Mouse (Mus musculus) large intestine, adult 2 months (tissue): Measurements from ENCODE around the gene Ccl11. TPM values are rescaled to one million over a fixed set of nuclear protein-coding genes. Genes with fewer than 3 reads are reported as not detected.
A peak's percentile ranks its signal among the peaks of the same experiment; 100 is the strongest.

Experiments
- DNase-seq: peaks from one replicate; pipeline ENCODE4 v3.0.0-alpha.2; 2012; ENCODE audit warnings: low read depth, low spot score
- WGBS: fragments of 180-500 bp; shearing (Covaris S2); methylation state at CpG from one replicate; pipeline ENCODE4 v1.1.7; 2018; 5-methylcytosine and 5-hydroxymethylcytosine counted together
- polyA plus RNA-seq: library from polyadenylated mRNA; depleted of rRNA; stranded (reverse); fragments of >200 nt; gene quantifications from 2 replicates; pipeline ENCODE4 v1.2.3, GENCODE M21; 2012

Gene Ccl11
- polyA plus RNA-seq, 1 experiment = 14.8 TPM

DNA sequence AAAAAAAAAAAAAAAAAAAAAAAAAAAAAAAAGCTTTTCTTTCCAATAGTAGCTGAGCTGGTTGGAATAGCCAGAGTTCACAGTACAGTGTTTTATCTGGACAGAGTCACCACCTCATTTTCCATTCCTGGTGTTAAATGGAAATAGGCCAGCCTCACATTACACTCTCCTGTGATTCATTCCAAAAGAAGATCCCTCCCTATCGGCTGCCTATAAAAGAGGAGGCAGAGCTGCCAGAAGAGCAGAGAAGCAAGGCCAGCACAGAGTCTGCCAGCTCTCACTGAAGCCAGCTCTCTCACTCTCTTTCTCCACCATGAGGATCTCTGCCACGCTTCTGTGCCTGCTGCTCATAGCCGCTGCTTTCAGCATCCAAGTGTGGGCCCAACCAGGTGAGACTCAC, 12.2 kb upstream of the Ccl11 start, which contains the start of gene Ccl7:
Gene Ccl7 (plus strand): TSS at position 242 of the 400 bp plus-strand sequence.
- 62% methylated on average over 3 of the region's 3 CpGs for WGBS
- no peak for DNase-seq

DNA sequence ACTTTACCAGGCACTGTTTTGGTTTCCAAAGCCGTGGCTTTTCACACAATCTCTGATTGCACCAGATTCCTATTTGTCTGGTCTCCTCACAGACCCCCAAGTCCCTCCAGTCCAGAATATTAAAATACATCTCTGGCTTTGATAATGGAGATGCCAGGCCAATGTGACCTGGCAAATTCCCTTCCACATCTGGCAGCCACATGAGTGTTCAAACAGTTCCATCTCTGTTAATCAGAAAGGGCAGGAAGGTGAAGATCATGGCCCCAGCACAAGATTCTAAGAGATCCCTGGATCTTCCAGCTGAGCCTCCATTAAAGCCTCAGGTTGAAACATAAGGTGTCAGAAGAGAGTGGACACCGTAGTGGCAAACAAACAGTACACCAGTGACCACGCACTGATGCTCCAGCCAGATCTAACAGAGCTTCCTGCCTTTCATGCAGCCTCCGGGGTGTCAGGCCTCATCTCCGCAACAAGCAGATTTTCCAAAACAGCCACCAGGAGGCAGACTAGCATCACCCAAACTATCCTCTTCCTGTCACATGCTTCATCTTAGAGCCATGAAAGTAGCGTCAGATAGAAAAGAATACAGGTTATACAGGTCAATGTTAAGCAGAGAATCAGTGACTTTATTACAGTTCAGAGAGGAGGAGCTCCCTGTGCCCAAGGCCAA, 9.7 kb upstream of the Ccl11 start:
- DNase-seq = peak; percentile 36
- 35% methylated on average over 6 of the region's 6 CpGs for WGBS

DNA sequence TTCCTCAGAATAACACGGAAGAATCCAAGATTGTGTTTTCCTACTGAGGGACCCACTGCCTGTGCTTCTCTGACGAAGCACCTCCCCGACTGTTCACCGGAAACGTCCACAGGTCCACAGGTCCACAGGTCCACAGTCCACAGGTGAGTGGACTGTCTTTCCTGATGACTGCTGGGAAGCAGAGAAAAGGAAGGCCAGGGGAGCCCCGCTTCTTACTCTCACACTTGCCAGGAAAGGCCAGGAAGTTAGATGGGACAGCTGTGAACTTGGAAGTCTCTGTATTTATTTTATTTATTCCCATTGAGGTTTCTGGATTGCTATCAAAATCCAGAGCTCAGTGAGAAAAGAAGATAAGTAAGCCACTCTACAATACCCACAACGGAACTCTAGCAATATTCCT, 3.8 kb upstream of the Ccl11 start:
- no peak for DNase-seq
- 69% methylated on average over 7 of the region's 7 CpGs for WGBS

DNA sequence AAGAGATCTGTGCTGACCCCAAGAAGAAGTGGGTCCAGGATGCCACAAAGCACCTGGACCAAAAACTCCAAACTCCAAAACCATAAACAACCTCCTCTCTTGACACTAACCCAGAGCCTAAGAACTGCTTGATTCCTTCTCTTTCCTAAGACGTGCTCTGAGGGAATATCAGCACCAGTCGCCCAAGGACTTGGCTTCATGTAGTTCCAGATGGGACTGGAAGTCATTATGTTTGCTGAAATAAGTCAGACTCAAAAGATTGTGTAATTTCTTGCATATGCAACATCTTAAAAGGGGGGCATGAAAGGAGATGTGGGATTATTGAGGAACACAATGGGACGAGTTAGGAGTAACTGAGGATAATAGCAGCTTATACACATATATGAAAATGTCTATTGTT, 4.6 kb downstream of the Ccl11 start:
- DNase-seq = no peak
- 66% methylated on average over 3 of the region's 3 CpGs for WGBS

DNA sequence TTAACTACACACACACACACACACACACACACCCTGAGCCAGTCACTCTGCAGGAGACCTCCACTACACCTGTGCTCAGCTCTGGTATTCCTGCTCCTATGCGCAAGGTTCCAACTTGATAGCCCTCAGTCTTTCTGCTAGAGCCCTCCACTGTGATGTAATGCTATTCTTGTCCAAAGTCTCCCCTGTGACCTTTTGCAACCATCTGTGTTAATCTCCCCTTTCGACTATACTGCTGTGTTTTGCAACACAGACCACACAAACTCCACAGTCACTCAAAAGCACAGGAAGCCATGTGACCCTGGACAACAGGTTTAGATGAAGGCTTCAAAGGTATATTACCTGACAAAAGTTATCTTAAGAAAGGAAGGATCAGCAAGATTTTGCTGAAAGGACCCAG, 5.8 kb downstream of the Ccl11 start:
- 73% methylated on average over 2 of the region's 2 CpGs for WGBS

DNA sequence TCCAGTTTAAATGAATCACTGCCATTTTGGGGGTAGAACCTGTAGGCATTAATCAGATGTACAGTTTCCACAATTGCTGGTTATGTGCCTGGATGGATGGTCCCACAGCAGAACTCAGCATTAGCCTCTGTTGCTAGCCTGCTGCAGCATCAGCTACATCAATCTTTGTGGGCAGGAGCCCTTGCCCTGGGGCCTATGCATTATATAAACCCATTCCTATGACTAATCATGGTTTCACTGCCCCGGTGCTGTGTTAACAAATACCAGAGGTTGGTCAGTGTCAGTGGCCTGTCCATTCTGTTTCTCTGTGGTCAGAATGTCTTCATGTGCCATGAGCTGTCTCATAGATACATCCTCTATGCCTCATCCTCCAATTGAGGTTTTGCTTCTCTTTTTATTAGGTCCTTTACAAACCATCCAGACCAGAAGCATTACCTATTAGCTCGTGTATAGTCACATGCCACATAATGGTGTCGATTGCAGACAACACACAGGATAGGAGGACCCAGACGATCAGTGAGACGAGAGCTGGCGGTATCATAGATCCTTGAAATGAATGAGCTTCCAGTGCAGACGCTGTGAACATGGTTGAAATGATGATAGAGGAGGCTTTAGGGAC, 9.4 kb downstream of the Ccl11 start:
- no peak for DNase-seq
- WGBS = 80% methylated on average over 7 of the region's 7 CpGs

More for the DNA sequence above, 5.8 kb downstream of the Ccl11 start:
- DNase-seq = no peak

DNA sequence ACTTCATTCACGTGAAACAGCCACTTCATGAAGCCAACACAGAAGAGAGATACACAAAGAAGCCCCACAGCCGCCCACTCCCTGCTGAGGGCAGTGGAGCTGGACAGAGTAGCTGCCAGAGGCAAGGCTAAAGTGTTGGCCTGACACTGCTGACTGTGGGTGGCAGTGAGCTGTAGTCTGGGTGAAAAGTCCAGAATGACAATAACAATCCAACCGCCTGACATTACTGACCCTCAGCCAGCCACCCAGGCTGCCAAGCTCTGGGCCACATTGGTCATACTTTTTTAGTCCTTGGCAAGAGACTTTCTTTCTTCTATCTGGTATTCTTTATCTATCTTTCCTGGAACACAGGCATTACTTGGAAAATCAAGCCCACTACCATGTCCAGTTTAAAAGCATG, 13.5 kb downstream of the Ccl11 start:
- WGBS = 69% methylated on average over 3 of the region's 3 CpGs
- DNase-seq = no peak

DNA sequence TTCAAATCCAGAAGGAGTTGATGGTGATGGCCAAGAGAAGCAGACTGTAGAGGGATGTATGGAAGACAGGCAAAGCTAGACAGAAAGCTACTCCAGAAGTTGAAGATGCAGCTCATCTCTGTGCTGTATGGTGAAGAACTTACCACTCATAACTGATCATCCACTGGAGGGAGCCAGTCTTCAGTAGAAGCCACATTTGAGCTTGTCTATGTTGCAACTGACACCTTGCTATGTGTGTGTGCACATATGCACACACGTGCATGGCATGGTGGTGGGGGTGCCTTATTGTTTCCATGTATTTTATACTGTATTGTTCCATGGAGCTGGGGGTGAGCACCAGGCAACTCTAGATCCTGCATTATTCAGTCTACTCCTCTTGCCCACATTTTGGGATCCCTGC, 14.8 kb downstream of the Ccl11 start:
- no peak for DNase-seq
- 56% methylated on average over 1 of the region's 1 CpGs for WGBS

DNA sequence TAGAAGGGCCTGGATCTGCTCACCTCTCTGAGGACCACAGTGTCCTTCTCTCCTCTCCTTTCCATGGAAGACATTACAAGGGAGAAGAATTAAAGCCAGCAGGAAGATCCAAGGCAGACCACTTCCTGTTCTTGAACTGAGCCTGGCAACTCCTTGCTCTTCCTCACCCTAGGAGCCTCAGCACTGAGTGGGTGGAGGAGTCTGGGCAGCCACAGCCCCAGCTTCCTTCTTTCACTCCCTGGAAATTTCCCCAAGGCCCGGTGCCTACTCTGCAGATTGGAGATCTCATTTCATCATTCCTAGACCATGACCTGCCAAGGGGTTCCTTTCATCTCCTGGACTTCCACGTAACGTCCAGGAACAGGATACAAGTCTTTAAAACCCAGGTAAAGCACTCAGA, 15.4 kb downstream of the Ccl11 start:
- DNase-seq = no peak
- WGBS = 64% methylated on average over 3 of the region's 3 CpGs

DNA sequence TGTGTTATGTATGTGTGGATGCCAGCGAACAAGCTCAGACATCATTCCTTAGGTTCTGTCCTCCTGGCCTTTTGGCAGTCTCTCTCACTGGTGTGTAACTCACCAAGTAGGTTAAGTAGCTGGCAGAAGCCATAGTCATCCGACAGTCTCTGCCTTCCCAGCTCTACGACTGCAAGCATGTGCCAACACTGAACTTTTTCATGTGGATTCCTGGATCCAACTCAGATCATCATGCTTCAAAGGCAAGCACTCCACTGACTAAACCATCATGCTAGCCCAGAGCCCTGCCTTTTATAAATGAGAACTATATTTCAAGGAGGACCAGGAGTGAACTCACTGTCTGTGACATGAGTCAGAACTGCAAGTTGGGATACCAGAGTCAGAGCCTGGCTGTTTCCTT, 16.1 kb downstream of the Ccl11 start:
- DNase-seq = no peak
- WGBS = 74% methylated on average over 3 of the region's 3 CpGs

DNA sequence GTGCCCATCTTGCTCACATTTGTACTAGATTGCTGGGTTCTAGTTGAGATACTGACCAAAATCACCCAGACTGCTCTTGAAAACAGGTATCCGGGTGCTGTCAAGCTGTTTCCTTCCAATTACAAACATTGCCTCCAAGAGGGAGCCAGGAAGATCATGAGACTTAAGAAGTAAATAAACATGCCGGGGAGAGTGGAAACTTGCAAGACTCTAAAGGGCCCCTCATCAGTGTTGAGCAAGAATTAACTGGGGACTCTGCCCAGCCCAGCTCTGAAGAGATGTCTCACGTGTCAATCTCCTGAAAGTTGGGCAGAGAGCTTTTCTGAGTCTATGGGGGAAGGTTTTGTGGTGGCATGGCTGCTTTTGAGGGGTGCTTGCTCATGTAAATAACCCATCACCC, 19.4 kb downstream of the Ccl11 start:
- DNase-seq = no peak
- whole genome bisulfite sequencing = 39% methylated on average over 3 of the region's 3 CpGs

DNA sequence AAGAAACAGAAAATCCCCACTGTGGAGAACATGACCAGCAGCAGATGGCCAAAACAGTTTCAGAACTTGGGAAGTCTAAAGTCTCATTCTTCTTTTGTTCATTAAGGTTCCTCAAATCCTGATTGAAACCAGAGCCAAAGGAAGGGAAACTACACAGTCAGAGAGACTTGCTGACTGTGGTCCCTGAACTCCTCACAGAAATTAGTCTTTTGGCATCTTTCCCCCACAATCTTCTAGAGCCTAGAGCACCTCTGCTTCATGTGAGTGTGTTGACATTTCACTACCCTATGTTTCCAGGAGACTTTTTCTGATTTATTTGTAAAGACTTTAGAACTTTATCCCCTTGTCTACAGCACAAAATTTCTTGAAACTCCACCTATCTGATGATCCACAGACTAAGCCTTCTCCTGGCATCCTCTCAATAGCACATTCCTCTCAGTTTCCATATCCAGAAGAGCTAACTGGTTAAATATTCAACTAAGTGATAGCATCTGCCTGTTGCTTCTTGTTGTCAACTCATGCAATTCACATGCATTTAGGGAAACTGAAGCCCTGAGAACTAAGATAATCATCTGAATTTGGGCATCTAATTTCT, 20.6 kb downstream of the Ccl11 start:
- DNase-seq = no peak

DNA sequence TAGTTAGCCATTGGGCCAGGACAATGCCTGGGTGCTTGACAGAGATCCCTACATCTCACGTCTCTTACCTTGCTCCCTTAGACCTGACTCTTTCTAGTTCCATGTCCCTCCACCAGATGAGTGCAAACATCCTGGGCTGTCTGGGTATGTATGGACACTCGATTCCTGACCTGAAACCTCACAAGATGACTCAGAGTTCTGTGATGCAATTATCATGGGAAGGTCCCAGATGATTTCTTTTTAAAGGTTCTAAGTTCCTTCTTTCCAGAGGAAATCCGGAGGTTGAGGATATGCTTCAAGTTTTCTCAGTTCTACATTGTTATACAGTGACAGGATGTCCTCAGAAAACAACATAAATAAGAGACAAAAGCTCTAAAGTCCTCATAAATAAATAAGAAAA, 23.2 kb downstream of the Ccl11 start:
- 64% methylated on average over 3 of the region's 3 CpGs for WGBS

DNA sequence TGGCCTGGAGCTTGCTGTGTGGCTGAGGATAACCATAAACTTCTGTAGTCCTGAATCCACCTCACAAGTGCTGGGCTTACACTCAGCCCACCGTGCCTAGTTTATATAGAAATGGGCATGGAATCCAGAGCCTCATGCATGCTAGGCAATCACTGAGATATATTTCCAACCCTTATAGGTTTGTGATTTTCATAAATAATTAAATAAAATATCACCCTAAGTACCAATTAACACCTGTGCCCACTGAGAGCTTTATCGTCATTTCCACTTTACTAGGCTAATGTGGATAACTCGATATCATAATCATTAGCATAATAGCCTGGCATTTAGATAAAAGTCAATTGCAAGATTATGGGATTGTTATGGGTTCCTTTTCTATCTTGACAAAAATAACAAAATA, 26.7 kb downstream of the Ccl11 start:
- DNase-seq = no peak
- 91% methylated on average over 3 of the region's 3 CpGs for WGBS

More for the DNA sequence above, 23.2 kb downstream of the Ccl11 start:
- DNase-seq = no peak

DNA sequence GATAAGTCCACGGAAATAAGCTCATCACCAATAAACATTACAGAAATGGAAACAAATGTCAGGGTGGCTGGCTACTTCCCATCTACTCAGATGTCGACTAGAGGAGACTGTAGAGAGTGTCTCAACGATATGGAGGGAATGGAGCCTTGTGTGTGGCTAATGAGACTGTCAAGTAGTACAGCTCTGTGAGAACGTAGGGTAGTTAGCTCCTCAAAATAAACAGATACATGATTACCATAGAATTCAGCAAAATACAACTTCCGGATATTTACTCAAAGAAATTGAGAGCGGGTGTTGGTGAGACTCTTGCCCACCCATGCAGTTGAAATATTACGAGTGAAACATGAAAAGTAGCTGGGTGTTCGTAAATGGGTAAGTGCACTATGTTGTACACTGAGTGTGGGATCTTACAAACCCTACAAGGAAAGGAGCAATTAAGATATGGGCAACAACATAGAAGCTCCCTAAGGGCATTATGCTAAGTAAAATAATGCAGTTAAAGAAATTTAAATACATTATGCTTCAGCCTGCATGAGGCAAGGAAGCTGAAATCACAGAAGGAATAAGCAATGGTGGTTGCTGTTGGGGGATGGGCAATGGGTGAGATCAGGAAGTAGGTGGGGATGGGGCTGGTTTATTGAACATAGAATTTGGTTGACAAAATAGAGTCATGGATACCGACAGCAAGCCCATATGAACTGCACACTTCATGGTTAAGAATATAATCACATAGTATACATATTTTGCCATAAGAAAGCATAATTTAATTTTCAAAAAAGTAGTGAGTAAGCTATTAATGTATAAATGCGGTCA, 42.1 kb downstream of the Ccl11 start:
- WGBS = 70% methylated on average over 10 of the region's 10 CpGs
- no peak for DNase-seq

DNA sequence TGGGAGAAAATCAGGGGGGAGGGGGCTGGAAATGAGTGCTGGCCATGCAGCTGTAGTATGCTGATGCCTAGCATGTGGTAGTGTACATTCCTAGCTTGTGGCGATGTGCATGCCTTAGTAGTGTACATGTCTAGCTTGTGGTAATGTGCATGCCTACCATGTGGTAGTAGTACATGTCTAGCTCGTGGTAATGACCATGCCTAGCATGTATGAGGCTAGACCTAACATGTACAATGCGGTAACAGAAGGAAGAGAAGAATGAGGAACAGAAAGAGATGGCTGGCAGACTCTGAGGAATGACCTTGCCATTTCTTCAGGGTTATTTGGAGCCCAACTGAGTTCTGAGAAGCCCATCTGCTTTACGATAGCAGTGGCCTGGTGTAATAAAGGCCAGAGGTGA, 43.5 kb downstream of the Ccl11 start:
- DNase-seq = no peak
- WGBS = 71% methylated on average over 4 of the region's 4 CpGs

DNA sequence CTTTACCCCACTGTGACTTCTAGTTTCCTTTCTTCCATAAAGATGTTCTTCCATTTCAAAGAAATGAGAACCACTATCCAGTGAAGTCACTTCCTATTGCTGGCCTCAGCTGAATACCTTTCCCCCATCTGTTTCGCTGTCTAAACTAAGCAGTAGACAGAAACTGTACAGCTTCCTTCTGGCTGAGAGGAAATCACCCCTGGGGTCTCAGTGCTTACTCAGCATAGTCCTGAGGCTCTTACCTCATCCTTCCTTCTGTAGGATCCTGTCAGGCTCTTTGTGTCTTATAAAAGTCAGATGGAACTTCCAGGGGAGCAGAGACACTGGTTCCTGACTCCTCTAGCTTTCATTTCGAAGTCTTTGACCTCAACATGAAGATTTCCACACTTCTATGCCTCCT, 43.9 kb downstream of the Ccl11 start, which contains the start of gene Ccl12:
Gene Ccl12 (plus strand): TSS at position 317 of the 400 bp plus-strand sequence.
- no peak for DNase-seq
- 48% methylated on average over 2 of the region's 2 CpGs for WGBS

DNA sequence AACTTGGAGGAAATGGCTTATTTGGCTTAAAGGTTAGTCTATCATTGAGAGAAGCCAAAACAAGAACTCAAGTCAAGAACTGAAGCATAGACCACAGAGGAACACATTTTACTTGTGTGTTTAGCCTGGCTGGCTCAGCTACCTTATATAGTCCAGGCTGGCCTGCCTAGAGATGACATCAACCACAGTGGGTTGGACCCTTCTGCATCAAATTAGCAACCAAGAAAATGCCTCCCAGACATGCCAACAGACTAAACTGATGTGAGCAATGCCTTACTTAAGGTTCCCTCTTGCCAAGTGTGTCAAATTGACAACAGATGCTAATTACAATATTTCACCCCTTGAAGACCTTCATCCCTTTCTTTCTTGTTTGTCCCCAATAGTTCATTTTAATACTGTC, 52.0 kb downstream of the Ccl11 start:
- no peak for DNase-seq

DNA sequence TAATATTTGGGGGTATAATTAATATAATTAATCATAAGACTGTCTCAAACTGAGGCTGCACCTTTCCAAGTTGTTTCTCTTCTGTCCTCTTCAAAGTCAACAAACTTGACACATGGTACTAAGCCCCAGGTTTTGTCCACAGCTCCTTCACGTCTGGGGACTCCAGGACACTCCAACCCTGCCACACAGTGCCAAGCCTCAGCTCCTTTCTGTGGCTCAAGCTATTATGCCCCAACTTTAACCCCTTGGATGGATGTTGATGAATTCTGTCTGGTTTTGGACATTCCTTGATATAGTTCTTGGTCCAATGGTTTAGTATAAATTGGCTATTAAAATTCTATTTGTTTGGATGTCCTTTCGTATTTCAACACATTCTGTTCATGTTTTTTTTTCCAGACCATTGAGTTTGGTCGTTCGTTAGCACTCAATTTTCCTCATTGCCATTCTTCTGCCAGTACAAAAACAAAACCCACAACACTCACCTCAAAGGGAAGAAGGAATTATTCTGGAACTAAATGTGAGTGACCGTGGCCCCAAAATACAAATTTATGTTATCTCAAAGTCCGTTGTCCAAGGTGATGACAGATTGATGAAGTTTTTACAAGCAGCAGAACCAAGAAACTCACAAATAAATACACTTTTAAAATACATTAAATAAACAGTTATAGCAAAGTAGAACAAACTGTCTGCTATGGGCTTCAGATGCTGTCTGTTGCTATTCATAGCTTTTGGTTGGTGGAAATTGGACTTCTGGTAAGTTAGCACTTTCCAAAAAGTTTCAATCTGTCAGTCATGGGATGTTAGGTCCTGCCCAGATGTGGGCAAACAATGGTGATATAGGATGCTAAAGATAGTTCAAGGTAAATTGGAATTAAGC, 53.0 kb downstream of the Ccl11 start:
- 74% methylated on average over 6 of the region's 6 CpGs for WGBS
- no peak for DNase-seq
